Mouse (Mus musculus): Measurements from ENCODE around the gene Scnm1.
"Not testable (repeated sequence)": the region's sequence is repeated elsewhere in the genome, so short reads cannot be mapped to it uniquely, and the experiment has no call there.

The Scnm1 gene

GRCm38 (mm10) chr3:95142617-95143011 is 8.8 kb upstream of the Scnm1 start:
- peak; percentile 73 for DNase-seq

GRCm38 (mm10) chr3:95141952-95142616 is 8.3 kb upstream of the Scnm1 start, which contains the start of gene Tnfaip8l2:
Tnfaip8l2 (minus strand) TSS chr3:95142360.
- DNase-seq: no peak

DNA sequence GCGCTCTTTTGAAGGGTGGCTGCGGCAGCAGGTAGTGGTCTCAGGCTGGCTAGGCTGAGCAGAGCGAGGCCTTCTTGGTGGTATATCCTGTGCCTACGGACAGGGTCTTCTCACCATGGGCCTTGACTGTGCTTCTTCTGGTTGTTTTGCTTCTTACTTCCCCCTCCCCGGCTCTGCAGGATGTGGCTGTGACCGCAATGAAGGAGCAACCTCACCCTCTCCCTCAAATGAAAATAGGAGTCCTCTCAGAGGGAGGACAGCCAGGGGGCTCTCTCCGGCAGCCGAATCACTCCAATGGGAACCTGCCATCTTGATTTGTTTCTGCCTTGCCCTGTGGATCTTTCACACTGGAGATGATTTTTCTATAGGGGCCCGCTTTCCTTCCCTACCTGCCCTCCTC is 7.7 kb upstream of the Scnm1 start:
- no peak for DNase-seq

DNA sequence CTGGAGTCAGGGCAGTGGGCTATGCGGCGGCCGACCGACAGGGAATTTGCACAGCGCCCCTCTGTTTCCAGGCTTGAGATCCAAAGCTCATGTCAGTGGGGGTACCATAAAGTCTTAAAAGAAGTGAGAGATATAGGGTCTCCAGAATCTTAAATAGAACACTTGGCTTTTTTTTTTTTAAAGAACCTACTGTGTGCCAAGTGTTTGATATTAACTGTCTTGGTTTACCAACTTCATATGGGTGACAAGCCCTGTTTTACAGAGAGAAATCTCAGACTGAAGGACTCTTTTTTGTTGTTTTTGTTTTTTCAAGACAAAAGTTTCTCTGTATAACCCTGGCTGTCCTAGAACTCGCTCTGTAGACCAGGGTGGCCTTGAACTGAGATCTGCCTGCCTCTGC is 7.0 kb upstream of the Scnm1 start:
- no peak for DNase-seq

DNA sequence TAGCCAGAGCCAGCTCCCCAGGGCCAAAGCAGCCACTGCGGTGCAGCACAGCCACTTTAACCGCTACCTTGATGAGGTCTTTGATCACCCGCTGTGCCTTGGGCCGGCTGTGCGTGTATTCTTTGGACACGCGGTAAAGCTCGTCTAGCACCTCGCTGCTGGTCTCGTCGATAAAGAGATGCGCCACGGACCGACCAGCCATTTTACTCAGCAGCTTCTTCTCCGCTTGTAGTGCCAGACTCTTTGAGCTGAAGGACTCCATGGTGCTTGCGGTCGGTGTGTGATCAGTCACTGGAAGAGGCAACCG is 6.4 kb upstream of the Scnm1 start:
- DNase-seq: no peak

DNA sequence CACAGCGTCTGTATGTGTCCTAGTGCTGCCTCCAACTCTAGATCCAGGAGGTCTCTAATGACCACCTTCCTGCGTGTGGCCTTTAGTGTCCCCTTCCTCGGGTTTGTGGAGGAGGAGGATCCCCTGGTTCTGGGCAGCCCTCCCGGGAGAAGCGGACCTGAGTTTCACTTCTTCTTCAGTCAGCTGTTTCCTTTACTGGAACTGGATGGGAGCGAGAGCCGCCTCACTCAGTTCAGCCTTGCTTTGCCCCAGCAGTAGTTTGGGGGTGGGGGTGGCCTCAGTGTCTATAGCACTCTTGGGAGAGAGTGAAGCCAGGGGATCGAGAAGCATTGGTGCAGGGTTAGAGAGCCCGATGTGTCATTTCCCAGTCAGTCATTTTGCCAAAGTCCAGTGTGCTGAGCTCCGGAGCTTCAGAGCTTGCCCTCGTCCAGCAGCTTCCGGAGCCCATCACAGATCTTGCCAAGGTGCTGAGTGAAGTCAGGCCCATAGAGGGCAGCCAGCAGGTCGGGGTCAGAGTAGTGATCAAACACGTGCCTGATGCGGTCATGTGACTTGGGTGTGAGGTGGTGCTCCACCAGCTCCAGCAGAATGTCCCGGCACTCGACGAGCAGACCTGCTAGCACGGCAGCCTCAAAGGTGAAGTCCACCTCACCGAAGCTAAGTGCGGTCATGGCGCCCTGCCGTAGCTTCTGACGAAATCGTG is 5.9 kb upstream of the Scnm1 start:
- DNase-seq: no peak

- no peak for DNase-seq
Measured at GRCm38 (mm10) chr3:95136336-95136735, 2.5 kb upstream of the Scnm1 start.

GRCm38 (mm10) chr3:95135433-95136052 is 1.7 kb upstream of the Scnm1 start:
- DNase-seq: no peak

- no peak for DNase-seq
Measured at GRCm38 (mm10) chr3:95135023-95135422, 1.2 kb upstream of the Scnm1 start.

DNA sequence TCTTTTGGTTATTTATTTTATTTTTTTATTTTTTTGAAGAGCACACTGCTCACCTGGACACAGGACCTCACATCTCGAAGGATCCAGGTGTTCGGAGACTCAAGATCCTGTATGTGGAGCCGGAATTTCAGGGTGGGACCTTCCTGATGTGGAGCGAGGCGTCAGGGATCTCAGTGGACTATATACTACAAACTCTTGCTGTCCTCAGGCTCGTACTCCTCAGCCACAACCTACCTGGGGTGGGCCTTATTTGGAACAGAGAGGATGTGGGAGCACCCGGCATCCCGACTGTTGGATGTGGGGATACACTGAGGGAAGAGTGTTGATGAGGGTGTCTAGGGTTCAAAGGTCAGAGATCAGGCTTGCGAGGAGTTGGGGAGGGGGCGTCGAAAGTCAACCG is 322 bp upstream of the Scnm1 start:
- DNase-seq: not testable (repeated sequence)

- DNase-seq: no peak
Measured at GRCm38 (mm10) chr3:95133176-95133575, 635 bp downstream of the Scnm1 start.

- not testable (repeated sequence) for DNase-seq
Measured at GRCm38 (mm10) chr3:95132389-95132788, 1.4 kb downstream of the Scnm1 start.

DNA sequence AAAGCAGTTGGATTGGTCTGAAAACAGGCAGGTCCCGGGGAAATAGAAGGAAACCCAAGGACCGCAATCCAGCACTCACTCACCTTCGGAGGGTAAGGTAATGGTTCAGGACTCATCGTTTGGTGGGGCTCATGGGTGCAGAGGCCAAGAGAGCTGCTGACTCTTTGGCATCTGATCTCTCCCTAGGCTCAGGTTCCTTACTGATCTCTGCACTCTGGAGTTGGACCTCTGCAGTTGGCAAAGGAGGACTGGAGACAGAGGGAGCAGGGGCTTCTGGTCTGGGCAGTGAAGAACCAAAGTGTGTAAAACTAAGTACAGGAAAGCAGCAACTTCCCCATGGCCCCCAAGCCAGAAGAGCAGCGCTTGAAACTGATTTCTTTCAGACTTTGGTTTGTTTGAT is 3.7 kb downstream of the Scnm1 start:
- DNase-seq: no peak

DNA sequence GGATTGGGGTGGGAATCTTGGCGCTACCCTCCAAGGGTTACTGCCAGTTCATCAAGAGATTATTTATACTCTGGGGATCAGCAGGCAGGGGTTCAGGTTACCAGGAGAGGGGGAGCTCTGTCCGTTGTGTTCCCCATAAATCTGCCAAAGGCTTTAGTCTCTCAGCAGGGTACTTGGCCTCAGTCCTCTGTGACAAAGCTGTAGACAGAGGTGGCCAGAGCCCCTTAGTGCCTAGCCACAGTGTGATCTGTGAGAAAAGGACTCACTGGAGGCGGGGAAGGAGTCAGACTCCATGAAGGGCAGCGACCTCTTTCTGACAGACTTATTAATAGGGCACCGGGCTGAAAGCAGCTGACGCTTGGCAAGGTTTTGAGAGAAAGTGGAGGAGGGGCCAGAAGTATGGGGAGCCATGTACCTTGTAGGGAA is 4.6 kb downstream of the Scnm1 start:
- no peak for DNase-seq

- DNase-seq: no peak
Measured at GRCm38 (mm10) chr3:95124972-95125371, 8.8 kb downstream of the Scnm1 start.

DNA sequence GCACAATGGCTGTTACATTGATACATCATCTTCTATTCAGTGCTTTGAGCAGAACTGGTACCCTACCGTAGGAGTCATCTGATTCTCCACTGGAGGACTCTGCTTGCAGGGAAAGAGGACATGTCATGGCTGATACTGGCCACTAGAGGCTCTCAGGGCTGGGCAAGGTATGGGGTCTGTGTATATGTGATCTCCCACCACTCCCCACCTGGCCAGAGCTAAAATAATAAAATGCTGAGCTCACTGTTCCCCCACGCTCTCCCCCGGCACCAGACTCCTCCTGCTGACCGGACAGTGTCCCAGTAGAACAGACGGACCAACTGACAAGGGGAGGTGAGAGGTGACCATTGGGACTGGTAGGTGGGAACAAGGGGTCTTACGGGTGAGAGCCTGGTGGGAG is 9.6 kb downstream of the Scnm1 start, which contains the start of gene Tmod4:
Gene Tmod4 (plus strand): TSS at position 231 of the 400 bp plus-strand sequence.
- DNase-seq: no peak

GRCm38 (mm10) chr3:95121580-95121979 is 12.2 kb downstream of the Scnm1 start:
- no peak for DNase-seq

DNA sequence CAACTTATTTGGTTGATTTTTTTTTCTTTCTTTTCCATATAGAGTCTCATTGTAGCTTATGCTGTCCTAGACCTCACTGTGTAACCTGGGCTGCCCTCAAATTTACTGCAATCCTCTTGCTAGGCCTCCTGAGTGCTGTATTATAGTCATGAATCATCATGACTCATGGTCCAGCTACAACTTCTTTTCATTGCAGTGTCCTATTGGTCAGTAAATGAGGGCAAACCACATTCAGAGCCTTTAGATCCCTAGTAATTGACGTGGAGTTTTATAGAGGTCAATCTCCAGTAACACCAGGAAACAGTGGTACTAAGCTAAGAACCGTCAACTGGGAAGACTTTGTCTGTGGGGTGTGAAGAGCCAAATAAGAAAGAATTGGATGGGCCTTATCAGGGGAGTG is 16.1 kb downstream of the Scnm1 start:
- DNase-seq: no peak

GRCm38 (mm10) chr3:95112760-95113159 is 21.1 kb downstream of the Scnm1 start:
- no peak for DNase-seq

DNA sequence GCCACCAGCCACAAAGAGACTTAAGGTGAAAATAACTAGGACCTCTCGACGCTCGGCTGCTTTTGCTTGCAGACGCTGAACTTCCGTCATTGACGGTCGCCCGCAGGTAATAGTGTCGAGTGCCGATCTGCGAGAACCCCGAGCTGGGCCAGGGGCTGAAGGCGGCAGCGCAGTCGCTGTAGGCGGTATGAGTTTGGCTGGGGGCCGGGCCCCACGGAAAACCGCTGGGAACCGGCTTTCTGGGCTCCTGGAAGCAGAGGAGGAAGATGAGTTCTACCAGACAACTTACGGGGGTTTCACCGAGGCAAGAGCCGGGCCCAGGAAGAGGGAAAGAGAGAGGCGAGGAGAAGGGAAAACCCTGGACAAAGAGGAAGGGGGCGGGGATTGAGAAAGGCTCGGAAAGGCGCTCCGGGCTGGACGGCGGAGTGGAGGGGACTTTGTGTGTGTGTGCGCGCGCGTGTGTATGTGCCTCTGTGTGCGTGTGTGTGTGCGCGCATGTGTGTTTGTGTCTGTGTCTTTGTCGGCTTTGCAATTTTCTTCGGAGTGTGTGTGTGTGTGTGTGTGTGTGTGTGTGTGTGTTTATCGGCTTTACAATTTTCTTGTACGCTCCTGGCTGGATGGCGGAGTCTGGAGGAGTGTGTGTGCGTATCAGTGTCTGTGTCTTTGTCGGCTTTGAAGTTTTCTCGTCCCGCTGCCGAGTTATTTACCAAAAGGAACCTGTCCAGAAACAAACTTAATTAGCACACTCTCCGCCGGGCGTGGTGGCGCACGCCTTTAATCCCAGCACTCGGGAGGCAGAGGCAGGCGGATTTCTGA is 22.7 kb downstream of the Scnm1 start, which contains the start of gene Vps72:
Gene Vps72 (plus strand): TSS at position 112 of the 816 bp plus-strand sequence.
- peak; percentile 91 for DNase-seq

DNA sequence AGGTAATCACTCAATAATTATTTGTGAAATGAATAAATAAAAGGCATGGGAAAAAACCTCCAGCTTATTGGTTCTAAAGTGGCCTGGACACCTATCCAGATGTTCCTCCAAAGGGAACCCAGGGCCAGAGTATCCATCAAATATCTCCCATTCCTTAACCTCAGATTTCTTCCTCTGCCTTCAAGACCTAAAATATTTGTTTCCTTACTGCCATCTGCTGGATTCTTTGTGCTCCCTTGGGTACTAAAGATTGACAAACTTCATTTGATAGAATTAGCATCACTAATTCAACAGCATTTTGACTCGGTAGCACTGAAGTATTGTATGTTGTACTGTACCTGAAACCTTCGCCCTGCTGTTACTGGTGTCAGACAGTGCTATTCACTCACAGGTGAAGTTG is 25.9 kb downstream of the Scnm1 start:
- no peak for DNase-seq

- DNase-seq: not testable (repeated sequence)
Measured at GRCm38 (mm10) chr3:95107308-95107707, 26.5 kb downstream of the Scnm1 start.

All from right cerebral cortex, postnatal 25 days (tissue).